Comparison of ENCODE assay signal across 8 mouse cellular contexts in genomic region chr9:63131957-63132602, GRCm38 (mm10). TPM values are rescaled to one million over a fixed set of nuclear protein-coding genes. Genes with fewer than 3 reads are reported as not detected.
A peak's percentile ranks its signal among the peaks of the same experiment; 100 is the strongest.
DNase-seq lines count a peak whose midpoint lies in the region; ATAC-seq and TF ChIP-seq lines count a peak whose summit lies in the region.

No protein-coding gene starts in this region.

- ATAC-seq in forebrain, embryonic 16.5 days = peak; percentile 16
- no peak for ATAC-seq in liver, embryonic 14.5 days (ENCODE audit: insufficient read depth)

- peak overlapping the region; percentile 67 for H3K9ac ChIP-seq in forebrain, embryonic 16.5 days (replicated peaks; ENCODE audit: low read depth, low read length)
- H3K9ac ChIP-seq in liver, embryonic 14.5 days (replicated peaks) = peak overlapping the region; percentile 31

- under 1% methylated on average over 28 of the region's 28 CpGs for WGBS in forebrain, embryonic 16.5 days
- WGBS in liver, embryonic 14.5 days (ENCODE audit: insufficient replicate concordance) = 7% methylated on average over 28 of the region's 28 CpGs

- peak overlapping the region; percentile 71 for H3K27ac ChIP-seq in forebrain, embryonic 16.5 days (ENCODE audit: low read length)
- no peak overlapping the region for H3K27ac ChIP-seq in liver, embryonic 14.5 days

- H3K4me1 ChIP-seq in forebrain, embryonic 16.5 days (replicated peaks; ENCODE audit: control insufficient read depth, insufficient read depth, low read length) = peaks cover 24% of the 10 kb centered on the region
- H3K4me1 ChIP-seq in liver, embryonic 14.5 days (replicated peaks; ENCODE audit: control insufficient read depth in 2 of 2, insufficient read depth in 2 of 2, low read length in 1 of 2) = peaks cover 0 to 4% of the 10 kb centered on the region in 2 experiments; a peak in 1 of 4 replicates

- H3K36me3 ChIP-seq in forebrain, embryonic 16.5 days (ENCODE audit: control insufficient read depth, insufficient read depth) = no peaks in the 10 kb centered on the region
- no peaks in the 10 kb centered on the region for H3K36me3 ChIP-seq in liver, embryonic 14.5 days (replicated peaks; ENCODE audit: control insufficient read depth, insufficient read depth, low read depth)

- no peak for TF ChIP-seq EP300 in liver, embryonic 14.5 days (IDR thresholded peaks at IDR 0.05; ENCODE audit: low read depth)

- no peaks in the 10 kb centered on the region for H3K9me3 ChIP-seq in forebrain, embryonic 16.5 days (ENCODE audit: control insufficient read depth, low read length)
- H3K9me3 ChIP-seq in liver, embryonic 14.5 days (ENCODE audit: control insufficient read depth, low read length) = no peaks in the 10 kb centered on the region

- peaks cover 34% of the 10 kb centered on the region for H3K27me3 ChIP-seq in forebrain, embryonic 16.5 days (replicated peaks; ENCODE audit: control insufficient read depth, insufficient read depth, low read length)
- H3K27me3 ChIP-seq in liver, embryonic 14.5 days (ENCODE audit: control insufficient read depth, insufficient read depth, low read length) = peaks cover 48% of the 10 kb centered on the region

- TF ChIP-seq CTCF in liver, embryonic 14.5 days (IDR thresholded peaks at IDR 0.05; ENCODE audit: low read depth) = no peak

- H3K4me3 ChIP-seq in forebrain, embryonic 16.5 days (replicated peaks; ENCODE audit: low read length) = peak overlapping the region; percentile 79
- peak overlapping the region; percentile 52 to 69 for H3K4me3 ChIP-seq in liver, embryonic 14.5 days (ENCODE audit: insufficient read depth in 1 of 2, low read depth in 2 of 2, low read length in 2 of 2)

- H3K4me2 ChIP-seq in forebrain, embryonic 16.5 days (ENCODE audit: low read length) = peak overlapping the region; percentile 69
- H3K4me2 ChIP-seq in liver, embryonic 14.5 days (ENCODE audit: low read depth) = peak overlapping the region; percentile 69

- peak; percentile 55 for DNase-seq in urinary bladder, adult 2 months (ENCODE audit: low spot score)
- no peak for DNase-seq in urinary bladder, postnatal 4 days (ENCODE audit: low spot score in 2 of 2)
- DNase-seq in cerebellum, adult 11-12 months = peak; percentile 67
- peak; percentile 63 for DNase-seq in kidney, adult 11 months
- no peak for DNase-seq in liver, embryonic 14.5 days (ENCODE audit: low read depth in 3 of 3, low spot score in 3 of 3)
- peak; percentile 73 for DNase-seq in neural tube, embryonic 10.5 days (ENCODE audit: extremely low spot score, low spot score)
- no peak for DNase-seq in spleen, adult 12 weeks (ENCODE audit: low spot score)

RNA-seq across cellular contexts. Expression of gene Skor1, which starts 16.7 kb away (rescaled TPM):
- polyA plus RNA-seq in urinary bladder, adult 2 months (2012; rRNA removed) = 0.06 and 0.07 TPM in 2 replicates
- 0.24 and 0.32 TPM in 2 replicates for polyA plus RNA-seq in forebrain, embryonic 16.5 days (2015; fragmentation: Nextera tagmentation; extraction: Ambion mirVana)
- 0.01 and 0.02 TPM in 2 replicates for polyA plus RNA-seq in liver, embryonic 14.5 days (2012; rRNA removed)
- not detected in 2 replicates for polyA plus RNA-seq in liver, embryonic 14.5 days (2014; fragmentation: Nextera tagmentation; extraction: Ambion mirVana)

Comparison
In these comparisons a context has a peak if more than half of its experiments do, and no peak if none do; other contexts are left out.
1. DNase-seq: peak in urinary bladder, adult 2 months (single experiment), cerebellum, adult 11-12 months (single experiment), kidney, adult 11 months (single experiment) and neural tube, embryonic 10.5 days (single experiment); none in urinary bladder, postnatal 4 days (0 of 2), liver, embryonic 14.5 days (0 of 3) and spleen, adult 12 weeks (single experiment).